Mouse (Mus musculus) heart, postnatal 0 days (tissue): ENCODE results near the gene Osbpl9. TPM values are rescaled to one million over a fixed set of nuclear protein-coding genes. Genes with fewer than 3 reads are reported as not detected.

Experiments
- ATAC-seq: fragments of 200-750 bp; cut with Nextera tagmentation; 2 replicates; pipeline ENCODE4 v1.8.0; 2017; ENCODE audit warnings: low read depth, moderate number of reproducible peaks, moderate library complexity; ENCODE audit not compliant: insufficient read depth
- DNase-seq: peaks from one replicate; pipeline ENCODE4 v3.0.0-alpha.2; 2016; ENCODE audit warnings: low spot score
- H3K27ac ChIP-seq: fragments of 300-500 bp; sonication (generic); 2 replicates; pipeline ENCODE4 v1.5.1; 2014; ENCODE audit warnings: low read depth, mild to moderate bottlenecking
- H3K27me3 ChIP-seq: fragments of 300-500 bp; sonication (generic); 2 replicates; pipeline ENCODE4 v1.6.1; 2014; ENCODE audit warnings: low read length, mixed read lengths; ENCODE audit not compliant: control insufficient read depth, insufficient read depth
- H3K36me3 ChIP-seq: fragments of 300-500 bp; sonication (generic); replicated peaks from 2 replicates; pipeline ENCODE4 v1.6.1; 2014; ENCODE audit warnings: low read length, mixed read lengths; ENCODE audit not compliant: control insufficient read depth, insufficient read depth
- H3K4me1 ChIP-seq: fragments of 300-500 bp; sonication (generic); 2 replicates; pipeline ENCODE4 v1.6.1; 2014; ENCODE audit warnings: antibody characterized with exemption; ENCODE audit not compliant: control insufficient read depth, insufficient read depth
- H3K4me2 ChIP-seq: fragments of 300-500 bp; sonication (generic); 2 replicates; pipeline ENCODE4 v1.6.1; 2014; ENCODE audit warnings: low read depth, mild to moderate bottlenecking, low read length, moderate library complexity
- H3K4me3 ChIP-seq: fragments of 300-500 bp; sonication (generic); 2 replicates; pipeline ENCODE4 v1.5.1; 2014; ENCODE audit warnings: low read depth, low read length
- H3K9ac ChIP-seq: fragments of 300-500 bp; sonication (generic); replicated peaks from 2 replicates; pipeline ENCODE4 v1.6.1; 2014; ENCODE audit warnings: low read depth, low read length, mixed read lengths
- H3K9me3 ChIP-seq: fragments of 300-500 bp; sonication (generic); replicated peaks from 2 replicates; pipeline ENCODE4 v1.6.1; 2016; ENCODE audit warnings: low read length; ENCODE audit not compliant: control insufficient read depth
- CTCF ChIP-seq: IDR thresholded peaks from 2 replicates; pipeline ENCODE4 v1.5.1; 2016; ENCODE audit warnings: antibody characterized with exemption, control low read depth, low read depth
- EP300 ChIP-seq: IDR thresholded peaks from 2 replicates; pipeline ENCODE4 v1.6.1; 2016; ENCODE audit warnings: antibody characterized with exemption, low read depth
- WGBS: fragments of 180-500 bp; shearing (Covaris S2); extraction: QIAGEN DNeasy Blood & Tissue Kit; methylation state at CpG from one replicate; pipeline ENCODE4 v1.1.7; 2014; 5-methylcytosine and 5-hydroxymethylcytosine counted together
- polyA plus RNA-seq: library from polyadenylated mRNA; unstranded; fragments of >200 nt; fragmentation: Nextera tagmentation; extraction: Ambion mirVana; gene quantifications from 2 replicates; pipeline ENCODE4 v1.2.1, GENCODE M21; 2015
- total RNA-seq: library from RNA; depleted of rRNA; stranded (reverse); fragments of >200 nt; gene quantifications from 2 replicates; pipeline ENCODE4 v1.2.3, GENCODE M21; 2014; ENCODE audit warnings: low replicate concordance

Osbpl9 gene
- total and polyA plus RNA-seq, 2 experiments from 2014 or later, result 49.0 to 49.7 TPM

DNA sequence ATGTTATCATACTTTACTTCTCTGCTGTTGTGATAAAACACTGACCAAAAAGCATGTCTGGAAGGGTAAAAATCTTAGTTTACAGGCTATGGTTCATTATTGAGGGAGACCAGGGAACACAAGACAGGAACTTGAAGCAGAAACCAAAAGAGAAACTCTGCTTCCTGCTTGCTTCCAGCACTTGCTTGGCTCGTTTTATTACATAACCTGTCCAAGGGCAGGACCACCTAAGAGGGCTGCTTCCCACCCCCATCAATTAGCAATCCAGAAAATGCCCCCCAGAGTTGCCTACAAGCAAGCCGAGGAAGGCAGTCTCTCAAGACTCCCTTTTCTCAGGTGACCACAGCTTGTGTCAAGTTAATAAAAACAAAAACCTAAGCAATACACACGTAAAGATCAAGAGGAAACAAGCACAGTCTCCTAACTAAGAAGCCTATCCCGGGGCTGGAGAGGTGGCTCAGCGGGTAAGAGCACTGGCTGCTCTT is 82.4 kb downstream of the Osbpl9 start:
- ATAC-seq (no peak), DNase-seq (no peak)
- Histone ChIP-seq H3K27me3 (no peaks in the 10 kb centered on the region), H3K9ac (no peak overlapping the region), H3K27ac (no peak overlapping the region), H3K4me1 (peaks cover 36% of the 10 kb centered on the region), H3K4me3 (no peak overlapping the region), H3K9me3 (no peaks in the 10 kb centered on the region), H3K4me2 (no peak overlapping the region), H3K36me3 (no peaks in the 10 kb centered on the region)
- WGBS, result 87% methylated on average over 5 of the region's 5 CpGs
- TF ChIP-seq CTCF (no peak), EP300 (no peak)

DNA sequence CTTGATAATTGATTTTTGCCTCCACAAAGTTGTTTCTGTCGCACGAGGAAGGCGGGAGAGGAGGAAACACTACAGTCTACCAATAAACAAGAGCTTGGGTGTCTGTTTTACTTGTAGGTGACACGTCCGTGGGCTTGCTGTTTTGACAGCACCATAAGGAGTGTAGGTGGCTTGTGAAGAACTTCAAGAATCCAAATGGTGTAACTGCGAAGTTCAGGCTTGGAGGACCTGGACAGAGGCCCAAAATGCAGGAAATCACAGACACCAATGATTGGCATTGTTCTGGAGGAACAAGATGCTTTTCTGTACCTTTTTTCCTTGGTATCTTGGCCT is 83.8 kb downstream of the Osbpl9 start:
- ATAC-seq (no peak; the same call in 1 of the 2 replicates), DNase-seq (no peak)
- WGBS, result 4% methylated on average over 6 of the region's 6 CpGs
- H3K4me1 ChIP-seq, result peaks cover 36% of the 10 kb centered on the region
- peak overlapping the region; percentile 95 for H3K27ac ChIP-seq
- H3K4me3 ChIP-seq, result peak overlapping the region; percentile 74
- H3K9me3 ChIP-seq, result no peaks in the 10 kb centered on the region
- H3K4me2 ChIP-seq, result peak overlapping the region; percentile 80
- H3K27me3 ChIP-seq, result no peaks in the 10 kb centered on the region
- no peak for TF ChIP-seq EP300
- no peak for TF ChIP-seq CTCF
- no peaks in the 10 kb centered on the region for H3K36me3 ChIP-seq
- peak overlapping the region; percentile 87 for H3K9ac ChIP-seq

DNA sequence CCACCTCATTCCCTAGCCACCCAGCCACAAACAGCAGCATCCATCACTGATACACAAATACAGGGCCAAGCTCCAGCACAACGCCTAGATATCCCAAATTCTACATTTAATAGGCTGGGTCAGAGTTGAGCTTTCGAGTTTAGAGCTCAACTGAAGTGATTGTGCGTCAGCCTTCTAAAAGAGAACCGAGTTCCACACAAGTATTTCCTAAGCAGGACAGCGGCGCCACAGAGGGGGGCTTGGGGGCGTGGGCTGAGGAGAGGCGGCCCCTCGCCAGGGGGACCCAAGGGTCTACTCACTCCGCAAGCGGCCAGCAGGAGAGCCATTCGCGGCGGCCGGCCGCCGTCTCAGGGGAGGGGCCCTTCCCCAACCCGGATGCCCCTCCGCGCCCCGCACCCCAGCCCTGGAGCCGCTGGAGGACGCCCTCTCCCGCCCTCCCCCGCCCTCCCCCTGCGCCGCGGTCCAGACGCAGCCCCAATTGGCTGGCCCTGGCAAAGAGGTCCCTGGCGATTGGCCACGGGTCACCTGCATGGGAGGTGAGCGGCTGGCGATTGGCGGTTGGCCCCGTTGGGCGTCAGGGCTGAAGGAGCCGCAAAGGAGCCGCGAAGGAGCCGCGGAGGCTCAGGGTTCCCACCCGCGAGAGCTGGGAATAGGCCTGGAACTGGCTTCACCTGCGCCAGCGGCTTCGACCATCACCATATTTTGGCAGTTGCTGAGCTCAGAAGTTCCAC is 84.3 kb downstream of the Osbpl9 start:
- WGBS, result under 1% methylated on average over 43 of the region's 46 CpGs
- peak overlapping the region; percentile 80 for H3K4me2 ChIP-seq
- peaks cover 34% of the 10 kb centered on the region for H3K4me1 ChIP-seq
- H3K4me3 ChIP-seq, result peak overlapping the region; percentile 74
- peak; percentile 82 for DNase-seq
- no peaks in the 10 kb centered on the region for H3K27me3 ChIP-seq
- H3K9ac ChIP-seq, result peak overlapping the region; percentile 87
- no peaks in the 10 kb centered on the region for H3K36me3 ChIP-seq
- ATAC-seq, result peak; percentile 98
- no peak for TF ChIP-seq CTCF
- TF ChIP-seq EP300, result no peak
- peak overlapping the region; percentile 95 for H3K27ac ChIP-seq
- no peaks in the 10 kb centered on the region for H3K9me3 ChIP-seq

DNA sequence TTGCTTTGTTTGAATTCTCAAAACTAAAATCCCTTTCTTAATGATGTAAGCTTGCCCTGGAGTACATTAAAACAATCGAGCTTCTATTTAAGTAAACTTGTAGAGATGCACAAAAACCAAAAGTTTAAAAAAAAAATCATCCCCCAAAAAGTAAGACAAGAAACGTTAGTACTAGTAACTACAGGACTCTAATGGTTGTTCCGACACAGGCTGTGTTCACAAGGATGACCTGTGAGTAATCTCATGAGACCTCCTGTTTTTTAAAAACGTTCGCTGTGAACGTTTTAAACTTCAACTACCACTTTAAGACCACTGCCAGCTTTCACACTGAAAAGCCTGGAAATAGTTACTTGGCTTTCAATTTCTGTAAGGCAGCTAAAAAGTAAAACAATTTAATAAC is 85.1 kb downstream of the Osbpl9 start:
- peak overlapping the region; percentile 80 for H3K4me2 ChIP-seq
- peak overlapping the region; percentile 87 for H3K9ac ChIP-seq
- H3K4me1 ChIP-seq, result peaks cover 32% of the 10 kb centered on the region
- no peaks in the 10 kb centered on the region for H3K9me3 ChIP-seq
- H3K4me3 ChIP-seq, result peak overlapping the region; percentile 74
- no peaks in the 10 kb centered on the region for H3K27me3 ChIP-seq
- DNase-seq, result no peak
- no peak for ATAC-seq
- no peaks in the 10 kb centered on the region for H3K36me3 ChIP-seq
- H3K27ac ChIP-seq, result peak overlapping the region; percentile 95
- TF ChIP-seq CTCF (no peak), EP300 (no peak)
- WGBS, result 29% methylated on average over 6 of the region's 6 CpGs

DNA sequence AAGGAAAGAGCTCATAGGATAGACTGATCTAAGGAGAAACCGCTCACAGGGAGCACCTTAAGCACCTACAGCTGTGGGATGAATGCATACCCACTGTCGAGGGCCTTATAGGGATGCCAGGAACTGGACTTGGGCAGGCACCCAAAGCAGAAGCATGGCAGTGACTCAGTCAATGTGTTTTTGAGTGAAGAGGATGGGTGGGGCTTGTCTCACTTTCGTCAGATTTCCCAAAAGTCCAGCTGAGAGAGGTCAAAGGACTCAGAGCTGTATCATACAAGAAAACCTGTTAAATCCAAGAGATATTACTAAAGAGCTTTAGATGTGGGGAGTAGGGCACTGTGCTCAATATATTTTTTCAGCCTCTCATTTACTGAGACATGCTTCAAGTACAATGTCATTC is 85.6 kb downstream of the Osbpl9 start:
- DNase-seq (no peak), ATAC-seq (no peak)
- Histone ChIP-seq H3K36me3 (no peaks in the 10 kb centered on the region), H3K9me3 (no peaks in the 10 kb centered on the region), H3K9ac (peak overlapping the region; percentile 87; the same call in 1 of the 2 replicates), H3K4me1 (peaks cover 32% of the 10 kb centered on the region), H3K4me2 (peak overlapping the region; percentile 80), H3K27me3 (no peaks in the 10 kb centered on the region), H3K4me3 (peak overlapping the region; percentile 74), H3K27ac (0 out of 2 replicates have a peak overlapping the region, but pooled peaks have one; percentile 95)
- 33% methylated on average over 3 of the region's 3 CpGs for WGBS
- TF ChIP-seq EP300 (no peak), CTCF (no peak)
